Mouse (Mus musculus): ENCODE measurements around the gene Aldh1a1.

Aldh1a1 gene

GRCm38 (mm10) chr19:20653082-20653676 lies 160.7 kb downstream of the Aldh1a1 start:
- H3K27me3 ChIP-seq (ENCODE audit: control insufficient read depth, insufficient read depth, low read length, poor library complexity, severe bottlenecking), result no peaks in the 10 kb centered on the region
- no peaks in the 10 kb centered on the region for H3K36me3 ChIP-seq (ENCODE audit: control insufficient read depth, insufficient read depth, low read length, poor library complexity, severe bottlenecking)
- no peak for DNase-seq (ENCODE audit: low read depth, low spot score)

- DNase-seq (ENCODE audit: low read depth, low spot score), result no peak
- no peaks in the 10 kb centered on the region for H3K36me3 ChIP-seq (ENCODE audit: control insufficient read depth, insufficient read depth, low read length, poor library complexity, severe bottlenecking)
- no peaks in the 10 kb centered on the region for H3K27me3 ChIP-seq (ENCODE audit: control insufficient read depth, insufficient read depth, low read length, poor library complexity, severe bottlenecking)
These were observed 161.8 kb downstream of the Aldh1a1 start for GRCm38 (mm10) chr19:20654141-20654873.

- H3K36me3 ChIP-seq (ENCODE audit: control insufficient read depth, insufficient read depth, low read length, poor library complexity, severe bottlenecking), result no peaks in the 10 kb centered on the region
- no peak for DNase-seq (ENCODE audit: low read depth, low spot score)
These were observed 185.3 kb downstream of the Aldh1a1 start for GRCm38 (mm10) chr19:20677697-20678355.

More at GRCm38 (mm10) chr19:20677697-20678355, 185.3 kb downstream of the Aldh1a1 start:
- no peaks in the 10 kb centered on the region for H3K27me3 ChIP-seq (ENCODE audit: control insufficient read depth, insufficient read depth, low read length, poor library complexity, severe bottlenecking)

Measured in splenic B cell, adult 2 months (primary cell).